Mouse (Mus musculus): Measurements from ENCODE around the gene Ptpn20. TPM values are rescaled to one million over a fixed set of nuclear protein-coding genes. Genes with fewer than 3 reads are reported as not detected.

Ptpn20 gene
- polyA plus RNA-seq, 1 experiment, result not detected

DNA sequence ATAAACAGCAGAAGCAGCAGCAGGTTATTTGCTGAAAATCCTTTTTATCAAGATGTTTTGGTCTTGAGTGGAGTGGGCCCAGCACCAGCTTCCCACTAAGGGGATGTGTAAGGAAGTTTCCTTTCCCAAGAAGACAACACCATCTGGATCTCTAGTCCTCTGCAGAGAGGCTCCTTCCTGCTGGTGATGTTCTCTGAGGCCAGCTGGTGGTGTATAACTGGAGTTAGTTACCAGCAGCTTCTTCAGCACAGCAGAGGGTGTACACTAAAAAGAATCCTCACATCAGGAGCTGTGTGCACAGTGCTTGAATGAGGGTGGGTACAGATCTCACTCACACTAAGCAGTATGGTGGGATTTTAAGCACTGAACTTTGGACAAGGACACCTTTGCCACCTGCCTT is 100.0 kb downstream of the Ptpn20 start:
- peak; percentile 18 for DNase-seq

More for the DNA sequence above, 100.0 kb downstream of the Ptpn20 start:
- TF ChIP-seq CTCF (conservative IDR thresholded peaks at IDR 0.05; ENCODE audit: insufficient read depth, insufficient read length, low read depth, low read length), result no peak
- TF ChIP-seq POLR2A (IDR thresholded peaks at IDR 0.05; ENCODE audit: low read depth, low read length), result no peak
- Histone ChIP-seq H3K4me1 (ENCODE audit: control insufficient read depth, insufficient read depth, low read length) (peaks cover 4% of the 10 kb centered on the region; the same call in 1 of the 2 replicates), H3K27ac (ENCODE audit: insufficient read depth, low read depth, low read length) (no peak overlapping the region), H3K27me3 (replicated peaks; ENCODE audit: control insufficient read depth, insufficient read depth, low read length) (no peaks in the 10 kb centered on the region), H3K4me3 (ENCODE audit: insufficient read depth, low read depth, low read length) (no peak overlapping the region), H3K36me3 (ENCODE audit: control insufficient read depth, insufficient read depth, low read length) (no peaks in the 10 kb centered on the region)

Other genes starting within 250 kb of the Ptpn20 start
- 6.7 and 9.5 TPM in 2 replicates for gene Mapk8, start 142.0 kb upstream of the Ptpn20 start, polyA plus RNA-seq (2012; rRNA removed)
- gene Frmpd2, start 117.5 kb upstream of the Ptpn20 start, polyA plus RNA-seq (2012; rRNA removed), result 0.16 TPM in 1 of 2 replicates, not detected in the other